9 mouse cellular contexts compared by ENCODE assay signal in the genomic region with DNA sequence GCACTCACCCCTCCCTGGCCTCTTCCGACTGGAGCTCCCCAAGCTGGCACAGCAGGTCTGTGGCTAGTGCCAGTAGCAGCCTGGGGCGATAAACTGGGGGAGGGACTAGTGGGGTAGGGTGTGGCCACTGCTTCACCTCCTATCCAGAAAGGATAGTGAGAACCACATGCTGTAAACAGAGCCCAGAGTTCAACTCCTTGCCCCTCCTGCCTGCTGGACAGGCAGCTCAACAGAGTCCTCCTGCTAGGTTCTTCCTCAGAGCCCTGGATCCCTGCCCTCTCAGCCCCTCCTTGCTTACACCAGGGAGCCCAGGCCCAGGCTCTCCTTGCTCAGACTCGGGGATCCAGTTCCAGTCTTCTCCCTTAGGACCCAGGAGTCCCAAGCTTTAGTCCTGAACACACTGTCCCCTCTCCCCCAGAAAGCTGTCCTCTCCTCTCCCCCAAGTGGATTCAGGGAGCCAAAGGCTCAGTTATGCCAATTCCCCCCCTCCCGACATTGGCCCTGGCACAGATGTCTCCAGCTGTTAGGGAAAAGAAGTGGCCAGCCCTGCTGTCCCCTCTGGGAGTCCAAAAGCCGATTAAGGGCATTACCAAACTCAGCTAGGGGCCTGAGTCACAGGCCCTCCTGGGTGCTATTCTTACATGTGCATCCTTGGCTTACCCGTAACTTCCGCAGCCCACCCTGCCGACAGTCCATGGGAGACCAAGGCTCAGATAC. TPM values are rescaled to one million over a fixed set of nuclear protein-coding genes. Genes with fewer than 3 reads are reported as not detected.
DNase-seq lines count a peak whose midpoint lies in the region; ATAC-seq and TF ChIP-seq lines count a peak whose summit lies in the region.
"Had no signal": no experiment of that assay in that cellular context is flagged by ENCODE, and none has a peak within 500 bp of the region (broad histone marks: within the 10 kb centered on the region; RNA-seq: fewer than 3 reads in every experiment).

No protein-coding gene starts in this region.

- H3K27me3 ChIP-seq in testis, adult 2 months (ENCODE audit: control insufficient read depth, insufficient read depth, low read length), result no peaks in the 10 kb centered on the region
- 0 out of 2 replicates have a peak, but pooled peaks cover 3% of the 10 kb centered on the region for H3K27me3 ChIP-seq in liver, embryonic 12.5 days (replicated peaks)
- no peaks in the 10 kb centered on the region for H3K27me3 ChIP-seq in stomach, embryonic 16.5 days (ENCODE audit: control insufficient read depth, insufficient read depth, low read length)
- no peaks in the 10 kb centered on the region for H3K27me3 ChIP-seq in neural tube, embryonic 15.5 days (replicated peaks)

- WGBS in liver, embryonic 12.5 days (ENCODE audit: insufficient replicate concordance), result 58% methylated on average over 8 of the region's 8 CpGs
- WGBS in stomach, embryonic 16.5 days, result 43% methylated on average over 8 of the region's 8 CpGs
- 44% methylated on average over 8 of the region's 8 CpGs for WGBS in neural tube, embryonic 15.5 days

- H3K27ac ChIP-seq in testis, adult 2 months (ENCODE audit: control insufficient read depth, insufficient read depth, low read depth, low read length), result peak overlapping the region; percentile 29
- H3K27ac ChIP-seq in liver, embryonic 12.5 days, result peak overlapping the region; percentile 74
- peak overlapping the region; percentile 57 for H3K27ac ChIP-seq in stomach, embryonic 16.5 days (ENCODE audit: low read length)
- H3K27ac ChIP-seq in neural tube, embryonic 15.5 days (replicated peaks), result no peak overlapping the region

- peaks cover 4% of the 10 kb centered on the region for H3K4me1 ChIP-seq in testis, adult 2 months (ENCODE audit: control insufficient read depth, insufficient read depth, low read length)
- peaks cover 73% of the 10 kb centered on the region for H3K4me1 ChIP-seq in liver, embryonic 12.5 days
- peaks cover 48% of the 10 kb centered on the region for H3K4me1 ChIP-seq in stomach, embryonic 16.5 days (ENCODE audit: control insufficient read depth, insufficient read depth, low read length)
- H3K4me1 ChIP-seq in neural tube, embryonic 15.5 days, result peaks cover 66% of the 10 kb centered on the region

- H3K36me3 ChIP-seq in testis, adult 2 months (ENCODE audit: control insufficient read depth, insufficient read depth, low read length), result no peaks in the 10 kb centered on the region
- peaks cover 19% of the 10 kb centered on the region for H3K36me3 ChIP-seq in liver, embryonic 12.5 days
- peaks cover 9% of the 10 kb centered on the region; the same call in 1 of the 2 replicates for H3K36me3 ChIP-seq in stomach, embryonic 16.5 days (ENCODE audit: control insufficient read depth, insufficient read depth, low read length)
- H3K36me3 ChIP-seq in neural tube, embryonic 15.5 days, result peaks cover 38% of the 10 kb centered on the region

- H3K9ac ChIP-seq in liver, embryonic 12.5 days, result peak overlapping the region; percentile 58
- peak overlapping the region; percentile 40 for H3K9ac ChIP-seq in stomach, embryonic 16.5 days (ENCODE audit: low read length)
- H3K9ac ChIP-seq in neural tube, embryonic 15.5 days (replicated peaks), result no peak overlapping the region; the same call in 1 of the 2 replicates

- no peak for TF ChIP-seq POLR2A in testis, adult 2 months (IDR thresholded peaks at IDR 0.05; ENCODE audit: control insufficient read depth, low read depth, low read length)

- H3K4me2 ChIP-seq in liver, embryonic 12.5 days, result peak overlapping the region; percentile 45
- H3K4me2 ChIP-seq in stomach, embryonic 16.5 days (ENCODE audit: low read depth, low read length), result no peak overlapping the region; the same call in 1 of the 2 replicates
- H3K4me2 ChIP-seq in neural tube, embryonic 15.5 days, result no peak overlapping the region

- intact Hi-C loops in heart, postnatal 14 days (cut with DNase I), result no loop called here

- no peak overlapping the region for H3K4me3 ChIP-seq in testis, adult 2 months (ENCODE audit: control insufficient read depth, low read depth, low read length)
- no peak overlapping the region for H3K4me3 ChIP-seq in liver, embryonic 12.5 days
- no peak overlapping the region for H3K4me3 ChIP-seq in stomach, embryonic 16.5 days (replicated peaks; ENCODE audit: low read length)
- H3K4me3 ChIP-seq in neural tube, embryonic 15.5 days (replicated peaks), result no peak overlapping the region

- ATAC-seq in liver, embryonic 12.5 days, result peak; percentile 91
- ATAC-seq in stomach, embryonic 16.5 days (ENCODE audit: insufficient read depth, low FRiP score), result peak; percentile 59; the same call in 1 of the 2 replicates
- ATAC-seq in neural tube, embryonic 15.5 days (ENCODE audit: low FRiP score), result no peak

- DNase-seq in cerebellum, adult 11-12 months, result peak; percentile 51
- DNase-seq in cerebellum, adult 18-20 months, result no peak
- DNase-seq in testis, postnatal 10 days (ENCODE audit: low spot score), result no peak
- peak; percentile 73 to 77 for DNase-seq in heart, postnatal 14 days

- H3K9me3 ChIP-seq in liver, embryonic 12.5 days (replicated peaks), result no peaks in the 10 kb centered on the region
- H3K9me3 ChIP-seq in stomach, embryonic 16.5 days (replicated peaks; ENCODE audit: control insufficient read depth, low read length), result no peaks in the 10 kb centered on the region
- H3K9me3 ChIP-seq in neural tube, embryonic 15.5 days (replicated peaks), result no peaks in the 10 kb centered on the region

- TF ChIP-seq CTCF in testis, adult 2 months (IDR thresholded peaks at IDR 0.05; ENCODE audit: control insufficient read depth, insufficient read depth, insufficient replicate concordance, low read depth, low read length), result no peak

RNA-seq across cellular contexts. Expression of a gene that starts 8.3 kb away (rescaled TPM):
- 250 and 254 TPM in 2 replicates for polyA plus RNA-seq in testis, adult 2 months (2012; rRNA removed)
- total RNA-seq in heart, postnatal 14 days (2021), result 10 to 100 TPM; 43.2 to 55.0 TPM
- 2.9 and 3.3 TPM in 2 replicates for polyA plus RNA-seq in liver, embryonic 12.5 days (2016; fragmentation: Nextera tagmentation; extraction: Ambion mirVana)
- polyA plus RNA-seq in stomach, embryonic 16.5 days (2015; fragmentation: Nextera tagmentation; extraction: Ambion mirVana), result 10.6 and 10.9 TPM in 2 replicates
- 12.1 and 12.5 TPM in 2 replicates for polyA plus RNA-seq in neural tube, embryonic 15.5 days (2015; fragmentation: Nextera tagmentation; extraction: Ambion mirVana)

RNA-seq across cellular contexts. Expression of a gene that starts 20.7 kb away (rescaled TPM):
- polyA plus RNA-seq in testis, adult 2 months (2012; rRNA removed), result 0.26 TPM in 1 of 2 replicates, not detected in the other
- total RNA-seq in heart, postnatal 14 days (2021), result not detected
- not detected in 2 replicates for polyA plus RNA-seq in liver, embryonic 12.5 days (2016; fragmentation: Nextera tagmentation; extraction: Ambion mirVana)
- polyA plus RNA-seq in stomach, embryonic 16.5 days (2015; fragmentation: Nextera tagmentation; extraction: Ambion mirVana), result 1,223 and 2,187 TPM in 2 replicates
- 0.54 and 2.3 TPM in 2 replicates for polyA plus RNA-seq in neural tube, embryonic 15.5 days (2015; fragmentation: Nextera tagmentation; extraction: Ambion mirVana)
- polyA plus RNA-seq: gonadal fat pad, adult 2 months had no signal

RNA-seq across cellular contexts. Expression of a gene that starts 22.5 kb away (rescaled TPM):
- polyA plus RNA-seq in testis, adult 2 months (2012; rRNA removed), result not detected in 2 replicates
- total RNA-seq in heart, postnatal 14 days (2021), result not detected
- polyA plus RNA-seq in liver, embryonic 12.5 days (2016; fragmentation: Nextera tagmentation; extraction: Ambion mirVana), result 0.30 TPM in 1 of 2 replicates, not detected in the other
- polyA plus RNA-seq in stomach, embryonic 16.5 days (2015; fragmentation: Nextera tagmentation; extraction: Ambion mirVana), result 0.61 and 0.64 TPM in 2 replicates
- polyA plus RNA-seq in neural tube, embryonic 15.5 days (2015; fragmentation: Nextera tagmentation; extraction: Ambion mirVana), result 1.3 and 1.6 TPM in 2 replicates
- polyA plus RNA-seq: gonadal fat pad, adult 2 months had no signal

Comparison
In these comparisons a context has a peak if more than half of its experiments do, and no peak if none do; other contexts are left out.
1. DNase-seq: peak in cerebellum, adult 11-12 months (single experiment) and heart, postnatal 14 days (2 of 2); none in cerebellum, adult 18-20 months (0 of 2) and testis, postnatal 10 days (single experiment).
2. RNA of a gene that starts 8.3 kb away (polyA plus RNA-seq): 250 to 254 TPM in testis, adult 2 months; 12.1 to 12.5 TPM in neural tube, embryonic 15.5 days, 10.6 to 10.9 TPM in stomach, embryonic 16.5 days and 2.9 to 3.3 TPM in liver, embryonic 12.5 days; every median in the first group is over 10 times any median in the second.
3. RNA of a gene that starts 20.7 kb away (polyA plus RNA-seq): 1,223 to 2,187 TPM in stomach, embryonic 16.5 days; 0.54 to 2.3 TPM in neural tube, embryonic 15.5 days, 0.26 TPM in testis, adult 2 months and not detected in liver, embryonic 12.5 days; every median in the first group is over 100 times any median in the second.